Mouse (Mus musculus) stomach, embryonic 15.5 days (tissue): ENCODE results near the gene Mfsd12. TPM values are rescaled to one million over a fixed set of nuclear protein-coding genes. Genes with fewer than 3 reads are reported as not detected.

Experiments used
- ATAC-seq: fragments of 200-750 bp; cut with Nextera tagmentation; 2 replicates; pipeline ENCODE4 v1.8.0; 2017; ENCODE audit warnings: low read depth, moderate number of reproducible peaks, moderate TSS enrichment; ENCODE audit not compliant: insufficient read depth, low FRiP score
- H3K27ac ChIP-seq: fragments of 300-500 bp; sonication (generic); 2 replicates; pipeline ENCODE4 v1.5.1; 2015; ENCODE audit warnings: mild to moderate bottlenecking, inconsistent platforms
- H3K27me3 ChIP-seq: fragments of 300-500 bp; sonication (generic); replicated peaks from 2 replicates; pipeline ENCODE4 v1.6.1; 2015; ENCODE audit warnings: inconsistent platforms
- H3K36me3 ChIP-seq: fragments of 300-500 bp; sonication (generic); 2 replicates; pipeline ENCODE4 v1.6.1; 2015; ENCODE audit warnings: inconsistent platforms
- H3K4me1 ChIP-seq: fragments of 300-500 bp; sonication (generic); 2 replicates; pipeline ENCODE4 v1.6.1; 2015; ENCODE audit warnings: inconsistent platforms
- H3K4me2 ChIP-seq: fragments of 300-500 bp; sonication (generic); 2 replicates; pipeline ENCODE4 v1.6.1; 2015; ENCODE audit warnings: mild to moderate bottlenecking, inconsistent platforms
- H3K4me3 ChIP-seq: fragments of 300-500 bp; sonication (generic); replicated peaks from 2 replicates; pipeline ENCODE4 v1.5.1; 2015; ENCODE audit warnings: inconsistent platforms
- H3K9ac ChIP-seq: fragments of 300-500 bp; sonication (generic); 2 replicates; pipeline ENCODE4 v1.6.1; 2015; ENCODE audit warnings: inconsistent platforms
- H3K9me3 ChIP-seq: fragments of 300-500 bp; sonication (generic); 2 replicates; pipeline ENCODE4 v1.6.1; 2016; ENCODE audit warnings: inconsistent platforms
- WGBS: fragments of 180-500 bp; shearing (Covaris S2); methylation state at CpG from one replicate; pipeline ENCODE4 v1.1.7; 2015; 5-methylcytosine and 5-hydroxymethylcytosine counted together
- polyA plus RNA-seq: library from polyadenylated mRNA; unstranded; fragments of >200 nt; fragmentation: Nextera tagmentation; extraction: Ambion mirVana; gene quantifications from 2 replicates; pipeline ENCODE4 v1.2.1, GENCODE M21; 2015

Gene Mfsd12
- polyA plus RNA-seq, 1 experiment from 2014 or later = 12.8 TPM

- no peak for ATAC-seq
- Histone ChIP-seq H3K4me3 (no peak overlapping the region), H3K27ac (peak overlapping the region; percentile 89; the same call in 1 of the 2 replicates), H3K9me3 (no peaks in the 10 kb centered on the region), H3K4me1 (peaks cover 29% of the 10 kb centered on the region), H3K4me2 (no peak overlapping the region), H3K27me3 (no peaks in the 10 kb centered on the region), H3K9ac (no peak overlapping the region), H3K36me3 (peaks cover 19% of the 10 kb centered on the region; the same call in 1 of the 2 replicates)
- 65% methylated on average over 22 of the region's 22 CpGs for whole genome bisulfite sequencing
Observed at GRCm38 (mm10) chr10:81400371-81401204, 43.3 kb downstream of the Mfsd12 start.

- ATAC-seq = no peak
- Histone ChIP-seq H3K4me1 (peaks cover 29% of the 10 kb centered on the region), H3K9me3 (no peaks in the 10 kb centered on the region), H3K4me3 (no peak overlapping the region), H3K27me3 (no peaks in the 10 kb centered on the region), H3K36me3 (peaks cover 19% of the 10 kb centered on the region; the same call in 1 of the 2 replicates), H3K27ac (peak overlapping the region; percentile 89), H3K4me2 (no peak overlapping the region), H3K9ac (no peak overlapping the region)
- 38% methylated on average over 10 of the region's 10 CpGs for WGBS
Observed at GRCm38 (mm10) chr10:81401205-81401520, 43.9 kb downstream of the Mfsd12 start.

GRCm38 (mm10) chr10:81401521-81402226 lies 44.4 kb downstream of the Mfsd12 start:
- no peaks in the 10 kb centered on the region for H3K27me3 ChIP-seq
- H3K4me3 ChIP-seq = peak overlapping the region; percentile 19; the same call in 1 of the 2 replicates
- peak overlapping the region; percentile 46 for H3K4me2 ChIP-seq
- peak; percentile 75 for ATAC-seq
- H3K9ac ChIP-seq = no peak overlapping the region
- 6% methylated on average over 17 of the region's 18 CpGs for WGBS
- H3K4me1 ChIP-seq = peaks cover 29% of the 10 kb centered on the region
- peaks cover 19% of the 10 kb centered on the region; the same call in 1 of the 2 replicates for H3K36me3 ChIP-seq
- no peaks in the 10 kb centered on the region for H3K9me3 ChIP-seq
- peak overlapping the region; percentile 89 for H3K27ac ChIP-seq

- ATAC-seq = no peak
- Histone ChIP-seq H3K9me3 (no peaks in the 10 kb centered on the region), H3K36me3 (peaks cover 23% of the 10 kb centered on the region; the same call in 1 of the 2 replicates), H3K27ac (peak overlapping the region; percentile 89), H3K4me2 (peak overlapping the region; percentile 46; the same call in 1 of the 2 replicates), H3K4me1 (peaks cover 35% of the 10 kb centered on the region), H3K4me3 (no peak overlapping the region; the same call in 1 of the 2 replicates), H3K27me3 (no peaks in the 10 kb centered on the region), H3K9ac (no peak overlapping the region)
- 20% methylated on average over 7 of the region's 7 CpGs for WGBS
Observed at GRCm38 (mm10) chr10:81402227-81402765, 45.0 kb downstream of the Mfsd12 start.

GRCm38 (mm10) chr10:81403511-81403910 lies 46.2 kb downstream of the Mfsd12 start:
- Histone ChIP-seq H3K4me1 (peaks cover 48% of the 10 kb centered on the region), H3K27ac (peak overlapping the region; percentile 89), H3K36me3 (peaks cover 30% of the 10 kb centered on the region; the same call in 1 of the 2 replicates), H3K4me2 (no peak overlapping the region), H3K4me3 (no peak overlapping the region), H3K27me3 (0 out of 2 replicates have a peak, but pooled peaks cover 4% of the 10 kb centered on the region), H3K9ac (no peak overlapping the region), H3K9me3 (no peaks in the 10 kb centered on the region)
- WGBS = 66% methylated on average over 10 of the region's 10 CpGs
- no peak for ATAC-seq

- ATAC-seq = no peak
- WGBS = 34% methylated on average over 9 of the region's 9 CpGs
- Histone ChIP-seq H3K9me3 (no peaks in the 10 kb centered on the region), H3K4me3 (no peak overlapping the region), H3K36me3 (peaks cover 30% of the 10 kb centered on the region; the same call in 1 of the 2 replicates), H3K4me1 (peaks cover 53% of the 10 kb centered on the region), H3K27me3 (0 out of 2 replicates have a peak, but pooled peaks cover 4% of the 10 kb centered on the region), H3K27ac (no peak overlapping the region), H3K4me2 (no peak overlapping the region), H3K9ac (no peak overlapping the region)
Observed at GRCm38 (mm10) chr10:81404082-81404481, 46.8 kb downstream of the Mfsd12 start.

- peaks cover 58% of the 10 kb centered on the region for H3K4me1 ChIP-seq
- H3K9me3 ChIP-seq = no peaks in the 10 kb centered on the region
- H3K27ac ChIP-seq = no peak overlapping the region
- H3K4me3 ChIP-seq = no peak overlapping the region
- no peak overlapping the region for H3K9ac ChIP-seq
- 0 out of 2 replicates have a peak, but pooled peaks cover 4% of the 10 kb centered on the region for H3K27me3 ChIP-seq
- no peak for ATAC-seq
- peaks cover 30% of the 10 kb centered on the region; the same call in 1 of the 2 replicates for H3K36me3 ChIP-seq
- 61% methylated on average over 18 of the region's 18 CpGs for WGBS
- H3K4me2 ChIP-seq = no peak overlapping the region
Observed at GRCm38 (mm10) chr10:81404720-81405119, 47.4 kb downstream of the Mfsd12 start.

GRCm38 (mm10) chr10:81405588-81406201 lies 48.4 kb downstream of the Mfsd12 start:
- H3K36me3 ChIP-seq = peaks cover 21% of the 10 kb centered on the region; the same call in 1 of the 2 replicates
- H3K4me2 ChIP-seq = no peak overlapping the region
- peak overlapping the region; percentile 4; the same call in 1 of the 2 replicates for H3K27ac ChIP-seq
- H3K27me3 ChIP-seq = 0 out of 2 replicates have a peak, but pooled peaks cover 4% of the 10 kb centered on the region
- WGBS = 49% methylated on average over 13 of the region's 13 CpGs
- no peak overlapping the region for H3K9ac ChIP-seq
- H3K9me3 ChIP-seq = no peaks in the 10 kb centered on the region
- H3K4me1 ChIP-seq = peaks cover 66% of the 10 kb centered on the region
- no peak for ATAC-seq
- H3K4me3 ChIP-seq = no peak overlapping the region

- H3K4me2 ChIP-seq = peak overlapping the region; percentile 38
- H3K4me3 ChIP-seq = peak overlapping the region; percentile 16
- 0 out of 2 replicates have a peak, but pooled peaks cover 4% of the 10 kb centered on the region for H3K27me3 ChIP-seq
- 51% methylated on average over 24 of the region's 24 CpGs for WGBS
- no peaks in the 10 kb centered on the region for H3K9me3 ChIP-seq
- H3K4me1 ChIP-seq = peaks cover 69% of the 10 kb centered on the region
- ATAC-seq = no peak
- no peak overlapping the region for H3K9ac ChIP-seq
- H3K27ac ChIP-seq = no peak overlapping the region
- H3K36me3 ChIP-seq = peaks cover 19% of the 10 kb centered on the region; the same call in 1 of the 2 replicates
Observed at GRCm38 (mm10) chr10:81406504-81407440, 49.5 kb downstream of the Mfsd12 start.

GRCm38 (mm10) chr10:81407539-81408423 lies 50.5 kb downstream of the Mfsd12 start:
- Histone ChIP-seq H3K4me1 (peaks cover 69% of the 10 kb centered on the region), H3K9me3 (no peaks in the 10 kb centered on the region), H3K4me2 (peak overlapping the region; percentile 38), H3K9ac (no peak overlapping the region), H3K36me3 (peaks cover 19% of the 10 kb centered on the region; the same call in 1 of the 2 replicates), H3K27me3 (0 out of 2 replicates have a peak, but pooled peaks cover 4% of the 10 kb centered on the region), H3K4me3 (peak overlapping the region; percentile 16), H3K27ac (0 out of 2 replicates have a peak overlapping the region, but pooled peaks have one; percentile 3)
- no peak for ATAC-seq
- WGBS = 29% methylated on average over 31 of the region's 31 CpGs
